Mouse (Mus musculus) induced T-regulatory cell, adult 2 months (primary cell): Measurements from ENCODE around the gene Vps45.
"Not testable (repeated sequence)": the region's sequence is repeated elsewhere in the genome, so short reads cannot be mapped to it uniquely, and the experiment has no call there.

Source experiments
- DNase-seq: peaks from one replicate; pipeline ENCODE4 v3.0.0-alpha.2; 2012; ENCODE audit warnings: low read depth

Vps45 gene

GRCm38 (mm10) chr3:95970661-95971060, 87.6 kb downstream of the Vps45 start:
- DNase-seq, result not testable (repeated sequence)

- no peak for DNase-seq
Measured at GRCm38 (mm10) chr3:95969277-95969676, 89.0 kb downstream of the Vps45 start.

- peak; percentile 72 for DNase-seq
Measured at GRCm38 (mm10) chr3:95965518-95966451, 92.5 kb downstream of the Vps45 start.

GRCm38 (mm10) chr3:95963681-95964080, 94.6 kb downstream of the Vps45 start:
- peak; percentile 68 for DNase-seq

- no peak for DNase-seq
Measured at GRCm38 (mm10) chr3:95963230-95963629, 95.0 kb downstream of the Vps45 start.

GRCm38 (mm10) chr3:95962182-95962581, 96.1 kb downstream of the Vps45 start:
- not testable (repeated sequence) for DNase-seq

- DNase-seq, result peak; percentile 55
Measured at GRCm38 (mm10) chr3:95959807-95960206, 98.5 kb downstream of the Vps45 start.

GRCm38 (mm10) chr3:95959082-95959481, 99.2 kb downstream of the Vps45 start:
- peak; percentile 83 for DNase-seq

- no peak for DNase-seq
Measured at GRCm38 (mm10) chr3:95957359-95958148, 100.7 kb downstream of the Vps45 start.

GRCm38 (mm10) chr3:95955318-95955717, 102.9 kb downstream of the Vps45 start:
- DNase-seq, result no peak

GRCm38 (mm10) chr3:95954648-95955173, 103.6 kb downstream of the Vps45 start:
- not testable (repeated sequence) for DNase-seq

- no peak for DNase-seq
Measured at GRCm38 (mm10) chr3:95953522-95953921, 104.7 kb downstream of the Vps45 start.

GRCm38 (mm10) chr3:95953023-95953422, 105.2 kb downstream of the Vps45 start:
- no peak for DNase-seq

- not testable (repeated sequence) for DNase-seq
Measured at GRCm38 (mm10) chr3:95951566-95951965, 106.7 kb downstream of the Vps45 start.

- peak; percentile 97 for DNase-seq
Measured at GRCm38 (mm10) chr3:95950763-95951551, 107.3 kb downstream of the Vps45 start.
